Mouse (Mus musculus) lung, postnatal 10 days (tissue): ENCODE results near the gene Gsk3a.
A peak's percentile ranks its signal among the peaks of the same experiment; 100 is the strongest.

Experiments used
- DNase-seq: peaks from one replicate; pipeline ENCODE4 v3.0.0; 2021

Gene Gsk3a

DNA sequence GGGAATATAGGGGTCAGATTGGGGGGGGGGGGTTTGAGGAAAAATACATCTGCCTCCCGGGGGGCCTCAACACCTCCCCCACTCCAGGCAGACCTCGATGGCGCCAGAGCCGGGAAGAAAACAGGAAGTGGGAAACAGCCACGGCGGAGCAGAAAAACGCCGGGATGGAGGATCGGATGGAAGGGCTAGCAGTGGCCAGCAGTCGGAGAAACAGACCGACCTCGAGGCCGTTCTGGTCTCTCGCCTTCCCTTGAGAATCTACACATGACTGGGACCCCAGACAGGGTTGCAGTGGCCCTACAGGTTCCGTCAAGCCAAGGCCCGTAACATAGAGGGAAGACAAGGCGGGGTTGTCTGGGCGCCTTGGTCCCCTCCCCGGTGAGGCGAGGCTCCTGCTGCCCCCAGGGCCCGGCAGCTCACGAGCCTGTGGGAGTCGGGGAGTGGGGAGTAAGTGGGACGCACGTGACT, 11.2 kb upstream of the Gsk3a start:
- DNase-seq, result no peak

DNA sequence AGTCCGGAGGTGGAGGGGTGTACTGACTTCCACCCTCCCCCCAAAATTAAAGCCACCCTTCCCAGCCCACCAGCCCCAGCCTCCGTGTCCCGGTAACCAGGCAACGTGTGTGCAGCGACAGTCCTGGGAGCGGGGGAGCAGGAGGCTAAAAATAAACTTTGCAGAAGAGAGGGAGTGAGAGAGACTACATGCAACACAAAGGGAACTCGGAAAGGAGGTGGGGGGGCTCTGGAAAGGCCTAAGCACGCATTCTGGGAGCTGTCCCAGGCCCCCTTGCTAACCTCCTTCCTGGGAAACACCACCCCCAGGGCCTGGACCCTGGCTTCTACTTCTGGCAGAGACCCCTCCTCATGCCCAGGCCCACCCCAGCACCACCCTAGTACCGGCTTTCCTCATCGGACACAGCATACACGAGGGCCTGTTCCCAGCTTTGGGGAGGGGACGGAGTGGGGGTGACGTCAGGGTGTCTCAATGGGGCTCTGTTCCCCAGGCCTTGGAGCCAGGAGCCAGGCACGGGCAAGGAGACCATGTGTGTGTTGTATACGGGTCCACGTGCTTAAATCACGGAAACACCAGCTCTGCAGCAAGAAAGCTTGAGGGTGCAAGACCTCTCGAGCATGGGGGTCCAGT, 10.5 kb upstream of the Gsk3a start:
- peak; percentile 64 for DNase-seq

DNA sequence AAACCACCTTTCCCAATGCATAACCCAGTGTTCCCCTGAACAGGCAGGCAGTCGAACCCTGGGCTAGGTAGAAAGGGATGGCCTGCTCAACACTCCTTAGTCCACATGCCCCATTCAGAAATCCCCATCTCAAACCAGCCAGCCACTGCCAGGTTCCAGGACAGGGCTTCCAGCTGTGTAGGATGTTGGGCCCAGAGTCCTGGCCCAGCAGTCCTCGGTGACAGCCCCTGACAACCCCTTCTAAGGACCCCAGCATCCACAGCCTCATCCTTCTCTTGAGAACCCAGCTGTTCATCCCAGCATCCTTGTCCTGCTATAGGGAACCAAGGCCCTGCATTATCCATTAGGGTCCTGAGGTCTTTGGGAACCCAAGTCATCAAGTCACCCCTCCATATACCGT, 9.8 kb upstream of the Gsk3a start:
- no peak for DNase-seq

DNA sequence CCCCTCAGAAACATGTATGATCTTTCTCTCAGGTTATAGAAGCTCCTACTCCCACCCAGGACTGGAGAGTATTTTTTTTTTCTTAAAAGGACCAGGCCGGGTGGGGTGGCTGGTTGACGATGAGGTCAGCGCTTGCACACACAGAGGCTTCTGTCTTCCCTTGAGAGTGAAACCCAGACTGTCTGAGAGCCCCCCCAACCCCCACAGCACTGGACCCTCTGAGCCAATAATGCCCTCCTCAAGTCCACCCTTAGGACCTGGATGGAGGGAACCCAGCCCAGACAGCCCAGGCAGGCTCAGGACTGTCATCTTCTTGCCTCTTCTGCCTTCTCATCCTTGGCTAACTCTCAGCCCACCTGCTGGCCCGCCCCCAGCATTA, 9.1 kb upstream of the Gsk3a start:
- peak; percentile 47 for DNase-seq

DNA sequence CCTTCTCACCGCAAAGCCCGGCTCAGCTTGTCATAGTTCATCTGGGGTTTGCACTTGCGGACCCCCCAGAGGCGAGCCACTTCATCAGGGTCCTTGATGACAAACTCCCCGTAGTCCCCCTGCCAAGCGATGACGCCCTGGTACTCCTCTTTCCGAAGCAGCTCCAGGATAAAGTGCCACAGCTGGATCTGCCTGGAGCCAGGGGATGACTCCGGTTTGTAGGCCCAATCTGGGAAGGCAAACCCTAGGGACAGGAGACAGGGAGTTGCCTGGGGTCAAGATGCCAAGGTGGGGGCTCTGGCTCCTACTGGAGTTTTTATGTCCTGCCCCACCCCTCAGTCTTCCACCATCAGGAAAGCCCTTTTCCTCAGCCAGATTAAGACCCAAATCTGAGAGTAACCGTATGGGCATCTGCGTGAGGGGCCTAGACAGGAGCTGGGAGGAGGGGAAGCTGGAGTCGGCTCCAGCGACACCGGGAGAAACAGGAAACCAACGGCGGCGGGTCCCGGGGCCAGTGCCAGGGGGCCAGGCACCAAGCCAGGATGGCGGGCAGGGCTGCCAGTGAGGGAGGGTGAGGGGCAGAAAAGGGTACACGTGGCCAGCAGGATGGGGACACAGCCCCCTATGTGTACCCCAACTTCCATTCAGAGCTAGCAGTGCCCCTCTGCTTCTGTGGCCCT, 8.6 kb upstream of the Gsk3a start:
- DNase-seq, result peak; percentile 82

DNA sequence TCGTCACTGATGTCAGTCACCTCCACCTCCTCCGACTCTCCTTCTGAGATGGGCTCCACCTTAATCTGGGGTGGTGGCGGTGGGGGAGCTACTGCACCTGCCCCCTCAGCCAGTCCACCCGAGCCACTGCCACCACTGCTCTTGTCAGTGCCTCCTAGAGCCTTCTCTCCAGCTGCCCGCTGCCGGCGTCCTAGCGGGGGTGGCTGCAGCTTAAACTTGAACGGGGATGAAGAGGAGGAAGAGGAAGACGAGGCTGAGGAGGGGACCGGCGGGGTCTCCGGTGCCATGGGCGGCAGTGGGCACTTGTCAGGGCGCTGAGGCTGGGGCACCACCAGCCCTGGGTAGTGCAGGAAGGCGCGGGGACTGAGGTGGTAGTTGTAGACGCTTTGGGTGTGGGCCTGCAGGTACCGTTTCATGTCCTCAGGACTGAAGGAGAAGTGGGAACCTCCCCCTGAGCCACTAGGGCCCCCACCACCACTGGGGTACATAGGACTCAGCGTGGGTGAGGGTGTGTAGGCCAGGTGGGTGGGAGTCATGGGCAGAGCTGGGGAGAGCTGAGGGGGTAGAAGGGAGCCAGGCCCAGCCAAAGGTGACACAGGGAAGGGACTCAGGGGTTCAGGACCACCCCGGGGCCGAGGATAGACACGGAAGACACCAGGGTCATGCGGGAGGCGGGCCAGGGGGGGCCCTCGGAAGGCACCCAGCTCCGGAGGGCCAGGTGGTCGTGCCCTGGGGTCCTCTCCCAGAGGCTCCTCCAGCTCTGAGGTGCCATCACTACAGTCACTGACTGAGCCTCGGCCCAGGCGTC, 7.1 kb upstream of the Gsk3a start:
- no peak for DNase-seq

DNA sequence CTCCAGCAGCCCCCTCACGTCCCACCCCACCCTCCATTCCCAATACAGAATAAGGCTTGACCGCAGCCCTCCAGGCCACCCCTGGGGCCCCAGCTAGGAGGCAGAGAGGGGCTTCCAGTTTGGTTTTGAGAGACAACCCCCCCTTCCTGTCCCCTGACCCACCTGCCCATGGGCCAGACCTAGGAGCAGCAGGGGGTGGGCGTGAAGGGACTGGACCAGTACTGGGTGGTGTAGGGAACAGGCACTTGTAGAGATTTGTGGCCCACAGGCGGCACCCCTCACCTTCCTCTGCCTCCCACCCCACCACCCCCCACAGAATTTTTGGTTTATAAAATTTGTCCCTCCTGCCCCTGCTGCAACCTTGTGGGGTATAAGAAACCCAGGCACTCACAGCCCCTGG, 5.7 kb upstream of the Gsk3a start:
- DNase-seq, result no peak

DNA sequence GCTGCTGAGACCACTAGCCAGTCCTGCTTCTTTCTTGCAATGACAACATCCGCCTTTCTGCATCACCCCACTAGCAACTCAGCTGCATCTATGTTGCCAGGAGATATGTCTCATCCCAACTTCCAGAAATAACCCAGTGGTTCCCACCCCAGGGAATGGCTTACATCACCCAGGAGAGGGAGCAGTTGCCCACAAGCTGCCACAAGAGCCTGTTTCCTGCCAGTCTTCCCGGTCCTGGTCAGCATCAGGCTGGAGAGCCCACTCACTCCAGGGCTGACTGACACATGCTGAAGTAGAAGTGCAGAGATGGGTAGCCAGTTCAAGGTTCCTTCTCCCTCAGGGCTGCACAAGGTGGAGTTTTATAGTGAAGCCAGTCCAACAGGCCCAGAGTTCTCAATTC, 3.4 kb upstream of the Gsk3a start:
- DNase-seq, result peak; percentile 91

DNA sequence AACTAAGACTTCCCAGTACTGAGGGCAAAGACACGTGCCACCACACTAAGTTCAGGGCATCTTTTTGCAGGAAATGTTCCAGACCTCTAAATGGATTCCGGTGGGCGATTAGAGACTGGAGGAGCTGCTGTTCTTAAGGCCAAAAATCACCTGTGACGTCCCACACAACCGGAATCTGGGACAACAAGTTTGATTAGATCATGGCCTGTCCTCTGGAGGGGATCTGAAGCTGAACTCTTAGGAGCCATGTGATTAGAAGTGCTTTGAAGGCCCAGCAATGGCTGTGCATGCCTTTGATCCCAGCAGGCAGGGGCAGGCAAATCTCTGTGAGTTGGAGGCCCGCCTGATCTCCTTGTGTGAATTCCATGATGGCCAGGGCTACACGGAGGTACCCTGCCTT, 3.0 kb upstream of the Gsk3a start:
- DNase-seq, result no peak

DNA sequence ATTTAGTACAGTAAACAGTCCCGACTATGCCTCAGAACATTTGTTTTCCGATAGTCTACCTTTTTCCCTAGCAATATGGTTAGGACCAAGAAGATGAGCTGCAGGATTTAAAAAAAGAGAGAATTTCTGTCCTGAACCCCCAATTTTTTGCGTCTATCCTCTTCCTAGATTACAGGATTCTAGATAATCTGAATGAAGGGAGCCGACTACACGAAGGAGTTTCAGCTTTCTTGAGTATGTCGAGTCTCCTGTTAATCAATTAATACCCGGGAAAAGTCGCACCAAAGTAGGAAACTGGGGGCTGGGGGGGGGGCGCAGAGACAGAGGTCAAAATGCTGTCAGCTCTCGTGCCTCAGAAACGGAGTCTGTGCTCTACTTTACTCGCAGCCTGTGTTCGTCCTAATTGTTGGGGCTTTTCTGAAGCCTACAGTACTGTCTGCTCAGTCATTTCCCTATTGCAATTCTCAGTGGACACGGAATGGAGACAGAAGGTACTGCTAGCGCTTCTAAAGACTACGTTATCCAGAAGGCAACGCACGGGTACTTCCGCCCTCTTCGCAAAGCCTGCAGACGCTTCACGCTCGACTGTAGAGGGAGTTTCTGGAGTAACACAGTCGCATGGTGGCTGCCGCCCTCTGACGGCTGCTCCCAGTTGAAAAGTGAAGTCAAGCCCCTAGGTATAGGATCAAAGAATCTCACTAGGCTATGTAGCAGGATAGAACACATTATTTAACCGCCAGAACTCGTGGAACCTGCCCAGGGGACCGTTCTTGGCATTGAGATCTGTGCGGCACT, 1.4 kb upstream of the Gsk3a start:
- DNase-seq, result peak; percentile 92

DNA sequence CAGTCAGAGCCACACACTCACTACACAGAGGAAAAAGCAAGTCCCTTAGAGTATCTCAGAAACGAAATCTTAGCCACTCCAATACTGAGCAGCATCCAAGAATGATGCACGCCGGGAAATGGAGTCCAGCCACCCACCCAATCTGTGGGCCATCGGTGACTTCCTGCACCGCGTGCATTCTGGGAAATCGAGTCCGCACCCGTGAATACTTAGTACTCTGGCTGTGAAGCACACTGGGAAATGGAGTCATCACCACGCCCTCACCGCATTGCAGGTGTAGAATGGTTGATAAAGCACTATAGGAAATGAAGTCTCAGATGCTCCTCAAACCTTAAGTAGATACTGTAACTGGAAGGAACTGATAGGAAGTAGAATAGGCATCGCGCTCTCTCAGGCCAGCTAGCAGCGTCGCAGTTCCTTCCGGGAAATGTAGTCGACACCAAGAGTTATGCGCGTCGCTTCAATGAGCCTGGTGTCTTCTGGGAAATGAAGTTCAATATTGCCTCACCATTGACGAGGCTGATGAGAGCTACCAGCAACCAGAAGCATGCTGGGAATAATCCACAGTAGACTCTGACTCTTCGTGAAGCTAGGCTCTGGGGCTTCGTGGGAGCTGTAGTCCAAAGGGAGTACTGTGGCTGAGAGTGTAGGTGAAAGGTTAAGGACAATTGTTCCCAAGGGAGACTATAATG, 510 bp upstream of the Gsk3a start:
- peak; percentile 96 for DNase-seq

DNA sequence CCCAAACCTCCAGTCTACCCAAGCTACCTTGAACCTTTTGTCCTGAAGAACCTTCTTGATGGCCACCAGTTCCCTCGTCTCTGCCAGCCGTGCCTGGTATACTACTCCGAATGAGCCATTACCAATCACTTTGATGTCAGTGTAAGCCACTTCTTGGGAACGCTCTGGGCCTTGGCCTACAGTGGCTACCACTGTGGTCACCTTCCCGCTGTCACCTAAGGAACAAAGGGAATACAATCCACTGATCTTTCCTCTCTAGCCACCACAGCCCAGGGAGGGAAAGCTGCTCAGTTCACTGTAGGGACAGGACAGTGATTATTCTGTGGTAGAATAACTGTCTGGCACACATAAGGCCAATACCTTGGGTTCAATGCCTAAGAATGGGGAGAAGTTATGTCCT, 2.1 kb downstream of the Gsk3a start:
- no peak for DNase-seq

DNA sequence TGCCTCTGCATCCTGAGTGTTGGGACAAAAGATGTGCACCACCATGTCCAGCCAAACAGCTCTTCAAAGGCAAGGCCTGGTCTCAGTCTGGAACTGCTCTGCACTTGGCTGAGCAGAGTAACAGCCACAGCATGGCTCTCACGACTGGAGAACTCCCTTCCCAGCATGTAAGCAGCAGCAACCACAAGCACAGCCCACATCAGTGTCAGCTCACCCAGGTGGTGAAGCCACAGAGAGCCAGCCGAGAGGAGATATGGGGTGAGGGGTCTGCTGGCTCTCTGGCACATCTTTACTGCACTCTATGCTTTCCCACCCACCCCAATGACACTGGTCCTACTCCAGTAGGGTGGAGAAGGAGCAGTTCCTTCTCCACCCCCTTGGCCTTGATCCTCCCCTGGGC, 4.6 kb downstream of the Gsk3a start:
- no peak for DNase-seq

DNA sequence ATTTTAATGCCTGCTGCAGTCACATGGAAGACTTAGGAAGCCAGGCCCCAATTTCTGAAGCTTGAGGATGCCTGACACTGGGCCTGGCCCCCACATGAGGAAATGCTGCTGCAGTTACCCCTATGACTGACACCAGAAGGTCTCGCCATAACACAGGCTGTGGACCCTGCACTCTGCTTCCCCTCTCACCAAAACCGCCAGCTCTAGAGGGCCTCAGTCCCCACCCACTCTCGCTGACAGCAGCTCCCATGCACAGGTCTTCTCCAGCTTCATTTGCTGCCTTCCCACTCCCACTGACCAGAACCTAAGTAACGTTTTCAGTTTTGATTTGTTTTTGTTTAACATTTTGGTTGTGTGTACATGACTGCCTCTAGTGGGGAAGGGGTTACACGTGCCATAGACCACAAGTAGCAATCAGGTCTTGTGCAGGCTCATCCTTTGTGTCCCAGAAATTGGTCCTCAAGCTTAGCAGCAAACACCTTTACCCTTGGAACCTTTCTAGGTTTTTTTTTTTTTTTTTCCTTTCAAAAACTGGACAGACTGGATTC, 5.5 kb downstream of the Gsk3a start:
- DNase-seq, result no peak

DNA sequence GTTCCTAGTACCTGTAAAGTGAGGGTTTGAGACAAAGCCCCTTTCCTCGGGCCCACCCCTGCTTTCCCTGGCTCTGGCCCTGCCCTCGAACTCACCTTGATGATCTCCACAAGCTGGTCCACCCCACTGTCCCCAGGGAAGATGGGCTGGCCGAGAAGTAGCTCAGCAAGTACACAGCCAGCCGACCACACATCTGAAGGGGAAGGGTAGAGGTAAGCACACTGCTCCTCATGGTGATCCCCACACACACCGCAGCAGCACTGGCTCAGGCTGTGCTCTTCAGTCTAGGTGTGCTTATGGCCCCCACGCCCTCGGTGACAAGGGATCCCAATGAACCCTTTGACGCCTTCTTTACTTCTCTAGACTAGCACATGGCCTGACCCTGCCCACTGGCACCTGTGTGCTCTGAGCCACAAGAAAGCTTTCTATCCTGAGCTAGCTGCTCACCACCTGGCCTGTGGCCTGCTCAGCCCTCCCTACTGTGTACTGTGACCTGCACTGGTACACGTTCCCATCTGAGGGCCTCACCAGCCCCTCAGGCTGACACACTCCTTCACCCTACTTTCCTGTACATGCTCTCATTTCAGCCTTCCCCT, 6.9 kb downstream of the Gsk3a start:
- no peak for DNase-seq

DNA sequence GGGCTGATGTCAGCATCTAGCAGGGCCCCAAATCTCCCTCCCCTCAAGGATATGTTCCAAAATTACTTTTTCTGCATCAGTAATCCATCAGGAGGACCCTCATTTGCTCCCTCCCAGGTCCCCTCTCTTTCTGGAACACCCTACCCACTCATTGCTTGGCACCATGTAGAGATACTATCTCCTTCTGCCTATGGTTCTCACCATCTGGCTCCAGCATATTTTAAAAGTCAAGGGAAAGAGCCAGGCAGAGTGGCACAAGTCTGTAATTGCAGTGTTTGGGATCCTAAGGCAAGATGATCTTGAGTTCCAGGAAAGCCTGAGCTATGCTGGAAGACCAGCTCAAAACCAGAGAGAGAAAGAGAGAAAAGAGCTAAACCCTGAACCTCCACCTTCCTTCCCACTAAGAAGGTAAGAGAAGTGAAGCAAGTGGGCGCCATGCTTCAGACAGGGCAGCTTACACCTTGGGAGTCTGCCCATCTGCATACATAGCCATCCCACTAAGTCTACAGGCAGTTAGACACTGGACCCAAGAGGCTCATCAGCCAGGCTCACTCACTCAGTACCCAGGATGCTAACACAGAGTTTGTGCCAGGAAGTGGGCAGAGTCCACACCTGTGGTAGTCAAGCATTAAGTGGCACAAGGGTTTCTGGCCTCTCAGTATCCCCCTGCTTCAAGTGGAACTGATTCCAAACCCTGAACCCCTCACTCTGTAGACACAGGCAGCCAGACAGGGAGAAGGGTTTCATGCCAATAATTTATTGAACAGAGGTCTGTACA, 9.9 kb downstream of the Gsk3a start:
- DNase-seq, result no peak

DNA sequence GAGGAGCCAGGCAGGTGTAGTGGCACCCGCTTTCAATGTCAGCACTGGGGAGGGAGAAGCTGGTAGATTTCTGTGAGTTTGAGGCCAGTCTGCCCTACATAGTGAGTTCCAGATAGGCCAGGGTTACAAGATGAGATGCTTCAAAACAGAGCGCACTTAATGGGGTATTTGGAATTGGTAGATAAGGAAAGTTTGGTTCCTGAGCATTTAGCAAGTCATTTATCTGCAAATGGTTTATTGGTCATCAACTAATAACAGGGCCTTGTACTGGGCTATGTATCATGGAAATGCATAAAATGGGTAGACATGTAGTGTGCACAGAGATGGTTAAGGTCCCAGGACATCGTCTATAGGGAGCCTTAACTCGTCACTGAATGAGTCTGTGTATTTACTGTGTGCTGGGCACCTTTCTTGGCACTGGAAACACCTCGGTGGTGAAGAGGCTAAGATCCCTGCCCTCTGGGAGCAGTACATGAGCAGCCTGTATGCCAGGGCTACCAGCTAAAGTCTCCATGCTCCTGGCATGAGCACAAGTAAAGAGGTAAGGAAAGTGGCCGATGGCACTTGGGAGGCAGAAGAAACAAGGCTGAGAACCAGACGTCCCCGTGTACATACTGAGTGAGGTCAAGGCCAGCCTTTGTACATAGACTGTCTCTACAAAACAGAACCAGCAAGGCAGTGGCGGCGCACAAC, 15.2 kb downstream of the Gsk3a start:
- no peak for DNase-seq

DNA sequence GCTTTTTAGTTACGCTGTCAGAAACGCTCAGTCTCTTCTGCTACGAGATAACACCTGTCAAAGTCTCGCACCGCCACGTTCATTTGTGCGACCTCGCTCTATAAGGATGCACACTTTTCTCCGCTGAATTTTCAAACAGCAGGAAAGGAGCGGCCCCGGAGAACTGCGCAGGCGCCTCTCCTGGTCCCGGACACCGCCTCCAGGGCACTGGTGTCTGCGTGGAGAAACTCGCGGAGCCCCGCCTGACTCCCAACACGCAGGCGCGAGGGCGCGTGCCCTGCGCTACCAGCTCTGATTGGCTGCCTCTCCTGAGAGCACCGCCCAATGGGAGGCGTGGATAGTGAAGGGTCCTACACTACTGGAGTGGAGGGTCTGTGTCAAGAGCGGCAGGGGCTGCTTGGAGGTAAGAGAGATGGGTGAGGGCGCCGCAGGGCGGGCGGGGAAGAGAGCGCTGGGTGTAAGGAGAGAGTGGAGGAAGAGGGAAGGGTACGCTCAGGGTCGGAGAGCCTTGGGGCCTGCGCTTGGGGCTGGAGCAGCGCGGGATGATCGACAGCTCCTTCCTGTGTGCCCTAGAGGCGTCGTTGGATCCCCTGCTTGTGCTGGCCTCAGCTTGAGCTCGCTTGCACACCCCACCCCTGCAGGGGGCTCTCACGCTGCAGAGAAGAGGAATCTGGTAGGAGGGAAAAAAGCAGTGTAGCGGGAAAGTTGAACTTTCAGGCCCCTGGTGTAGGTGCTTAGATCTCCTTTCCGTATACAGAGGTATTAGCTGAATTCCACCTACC, 16.4 kb downstream of the Gsk3a start, which contains the start of gene Zfp526:
Zfp526 (plus strand) TSS at position 324 of the 782 bp plus-strand sequence.
- DNase-seq, result peak; percentile 99

DNA sequence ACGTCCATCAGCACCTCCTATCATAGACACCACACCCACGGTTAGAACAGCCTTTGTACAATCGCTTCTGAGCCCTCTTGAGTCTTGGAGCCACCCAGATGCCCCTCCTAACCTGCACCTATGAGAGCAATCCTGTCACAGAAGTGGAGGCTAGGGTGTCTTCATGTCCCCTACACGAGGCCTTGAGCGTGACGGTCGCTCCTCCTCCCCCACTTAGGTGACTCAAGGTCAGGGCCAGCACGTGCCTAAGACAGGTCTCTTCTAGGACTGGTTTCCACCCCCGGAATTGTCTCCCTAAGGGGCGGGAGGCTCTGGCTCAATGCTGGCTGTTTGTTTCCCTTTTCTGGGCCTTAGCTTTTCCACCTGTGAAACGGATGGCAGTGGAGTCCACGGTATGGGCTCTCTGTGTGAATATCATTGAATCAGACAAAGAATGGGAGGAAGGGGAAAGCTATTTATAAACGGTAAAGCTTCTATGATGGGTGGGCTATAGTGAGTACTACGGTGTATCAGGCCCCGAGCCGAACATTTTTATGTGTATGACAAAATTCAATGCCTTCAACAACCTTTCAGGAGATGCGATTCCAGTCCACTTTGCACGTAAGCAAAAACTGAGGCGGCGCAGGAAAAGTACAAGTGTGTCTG, 17.1 kb downstream of the Gsk3a start, which contains the start of gene Dedd2:
Dedd2 (minus strand) TSS at position 159 of the 645 bp plus-strand sequence.
- no peak for DNase-seq
